Mouse (Mus musculus) liver, adult 2 months (tissue): ENCODE measurements around the gene Krt33a. TPM values are rescaled to one million over a fixed set of nuclear protein-coding genes. Genes with fewer than 3 reads are reported as not detected.

Source experiments
- DNase-seq: peaks from one replicate; pipeline ENCODE4 v3.0.0-alpha.2; 2011; ENCODE audit warnings: low read depth, low spot score; ENCODE audit errors: extremely low read depth
- H3K27ac ChIP-seq: fragments of 200-500 bp; replicated peaks from 2 replicates; pipeline ENCODE4 v1.5.1; 2012; ENCODE audit warnings: low read depth, mild to moderate bottlenecking, control low read depth, inconsistent platforms, low read length; ENCODE audit not compliant: insufficient read depth
- H3K27me3 ChIP-seq: fragments of 200-500 bp; 2 replicates; pipeline ENCODE4 v1.6.1; 2012; ENCODE audit warnings: mild to moderate bottlenecking, moderate library complexity, low read length, inconsistent platforms; ENCODE audit not compliant: control insufficient read depth, insufficient read depth
- H3K36me3 ChIP-seq: fragments of 200-500 bp; 2 replicates; pipeline ENCODE4 v1.6.1; 2012; ENCODE audit warnings: low read length, inconsistent platforms; ENCODE audit not compliant: control insufficient read depth, insufficient read depth
- H3K4me1 ChIP-seq: fragments of 200-500 bp; 2 replicates; pipeline ENCODE4 v1.6.1; 2011; ENCODE audit warnings: low read length; ENCODE audit not compliant: control insufficient read depth, insufficient read depth
- H3K4me3 ChIP-seq: fragments of 200-500 bp; 2 replicates; pipeline ENCODE4 v1.5.1; 2011; ENCODE audit warnings: low read depth, mild to moderate bottlenecking, control low read depth, low read length, moderate library complexity; ENCODE audit not compliant: insufficient read depth
- H3K79me2 ChIP-seq: fragments of 200-500 bp; 2 replicates; pipeline ENCODE4 v1.6.1; 2012; ENCODE audit warnings: inconsistent platforms, mild to moderate bottlenecking, low read length, moderate library complexity; ENCODE audit not compliant: control insufficient read depth, insufficient read depth
- H3K9ac ChIP-seq: fragments of 200-500 bp; 2 replicates; pipeline ENCODE4 v1.6.1; 2012; ENCODE audit warnings: low read depth, mild to moderate bottlenecking, control low read depth, inconsistent platforms, low read length
- CTCF ChIP-seq: fragments of 200-500 bp; IDR thresholded peaks from 2 replicates; pipeline ENCODE4 v1.5.1; 2011; ENCODE audit warnings: low read depth, low read length, control low read depth
- POLR2A ChIP-seq: fragments of 200-500 bp; IDR thresholded peaks from 2 replicates; pipeline ENCODE4 v1.6.1; 2011; ENCODE audit warnings: low read length, control low read depth; ENCODE audit not compliant: insufficient read depth; ENCODE audit errors: extremely low read depth
- WGBS: fragments of 180-500 bp; shearing (Covaris S2); methylation state at CpG from one replicate; pipeline ENCODE4 v1.1.7; 2018; 5-methylcytosine and 5-hydroxymethylcytosine counted together
- polyA plus RNA-seq: library from polyadenylated mRNA; depleted of rRNA; stranded (reverse); fragments of >200 nt; gene quantifications from 2 replicates; pipeline ENCODE4 v1.2.3, GENCODE M21; 2012; rRNA removed
- total RNA-seq: library from RNA; depleted of rRNA; stranded (reverse); fragments of >200 nt; gene quantifications from 2 replicates; pipeline ENCODE4 v1.2.3, GENCODE M21; 2014; rRNA removed

Gene Krt33a
- total RNA-seq (not detected in 2 replicates), polyA plus RNA-seq (not detected in 2 replicates)

DNA sequence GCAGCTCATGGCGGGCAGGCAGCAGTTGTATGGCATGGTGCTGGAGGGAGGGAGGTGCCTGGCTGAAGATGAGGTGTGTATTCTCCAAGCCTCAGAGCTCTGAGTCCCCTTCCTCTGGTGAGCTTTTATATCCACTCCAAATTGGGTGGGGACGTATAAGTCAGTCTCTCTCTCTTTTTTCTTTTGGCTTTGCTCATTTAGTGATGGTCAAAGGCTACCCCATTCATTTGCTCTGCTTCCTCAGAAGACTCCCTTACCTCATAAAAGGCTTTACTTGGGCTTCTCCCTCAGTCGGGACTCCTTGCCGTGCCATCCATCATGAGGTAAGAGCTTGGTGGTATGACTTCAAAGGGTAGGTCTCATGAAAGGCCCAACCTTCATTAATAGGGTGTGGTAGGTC, at the start of gene Krt33a:
Gene Krt33a (minus strand): TSS at position 101 of the 400 bp plus-strand sequence.
- TF ChIP-seq CTCF (no peak), POLR2A (no peak)
- Histone ChIP-seq H3K9ac (no peak within 1 kb of the TSS), H3K4me3 (no peak within 1 kb of the TSS), H3K4me1 (no peaks in the 10 kb centered on the region), H3K27me3 (no peaks in the 10 kb centered on the region), H3K79me2 (no peaks in the 10 kb centered on the region), H3K36me3 (no peaks in the 10 kb centered on the region), H3K27ac (no peak within 1 kb of the TSS)
- no peak for DNase-seq
- WGBS = 88% methylated on average over 4 of the region's 4 CpGs

DNA sequence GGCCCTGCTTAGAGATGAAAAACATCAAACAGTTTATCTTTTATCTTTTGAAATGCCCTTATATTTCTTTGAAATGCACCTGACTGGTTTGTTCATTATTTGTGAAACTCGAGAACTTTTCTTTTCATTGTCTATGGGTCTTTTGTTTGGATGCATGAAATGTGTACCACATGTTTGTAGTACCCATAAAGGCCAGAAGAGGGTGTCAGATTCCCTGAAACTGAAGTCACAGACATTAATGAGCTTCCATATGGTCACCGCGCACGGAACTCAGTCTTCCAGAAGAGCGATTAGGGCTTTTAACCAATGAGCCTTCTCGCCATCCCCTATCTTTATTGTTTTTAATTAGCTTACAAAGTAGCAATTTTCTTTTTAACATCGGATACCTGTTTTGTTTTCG, 42.9 kb upstream of the Krt33a start:
- Histone ChIP-seq H3K36me3 (no peaks in the 10 kb centered on the region), H3K27ac (no peak overlapping the region), H3K9ac (no peak overlapping the region), H3K27me3 (no peaks in the 10 kb centered on the region), H3K4me3 (no peak overlapping the region), H3K79me2 (no peaks in the 10 kb centered on the region), H3K4me1 (no peaks in the 10 kb centered on the region)
- no peak for DNase-seq
- WGBS = 78% methylated on average over 8 of the region's 8 CpGs
- TF ChIP-seq CTCF (no peak), POLR2A (no peak)

DNA sequence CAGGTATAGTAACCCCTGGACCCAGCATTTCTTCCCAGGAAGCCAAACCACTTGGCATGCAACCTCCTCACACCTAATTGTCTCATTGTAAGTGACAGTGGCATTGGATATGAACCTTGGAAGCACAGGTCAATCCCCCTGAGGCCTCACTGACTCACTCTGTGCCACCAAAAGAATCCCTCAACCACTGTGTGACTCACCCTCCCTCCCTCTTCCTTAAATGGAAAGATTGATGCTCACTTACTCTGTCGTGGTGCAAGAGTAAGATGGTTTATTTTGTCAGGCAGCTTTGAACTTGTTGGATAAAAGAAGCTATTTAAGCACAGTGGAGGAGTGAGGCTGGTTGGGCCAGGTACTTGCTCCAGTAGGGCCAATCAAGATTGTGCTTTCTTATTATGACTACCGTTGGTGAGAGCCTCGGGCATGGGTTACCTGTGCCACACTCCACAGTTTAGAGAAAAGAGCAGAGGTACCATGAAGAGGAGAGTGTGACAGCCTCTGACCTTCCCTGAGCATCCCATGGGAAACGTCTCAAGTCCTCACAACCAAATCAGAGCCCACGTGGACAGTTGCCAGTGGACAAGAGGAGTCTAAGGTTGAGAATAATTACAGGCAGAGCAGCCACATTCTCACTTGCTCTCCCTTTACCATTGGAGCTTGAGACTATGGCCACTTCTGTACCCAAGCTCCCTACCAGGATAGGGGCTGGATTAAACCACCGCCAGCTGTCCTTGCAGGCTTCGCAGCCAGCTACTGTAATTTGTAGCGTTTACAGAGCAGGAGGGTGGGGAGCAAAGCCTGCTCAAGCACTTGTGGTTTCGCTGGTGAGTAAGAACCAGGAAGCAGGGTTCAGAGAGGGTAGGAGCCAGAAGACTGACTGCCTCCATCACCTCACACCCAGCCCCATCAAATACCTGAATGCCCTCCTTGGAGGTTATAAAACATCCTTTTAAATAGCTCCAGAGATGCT, 40.0 kb upstream of the Krt33a start:
- Histone ChIP-seq H3K27me3 (no peaks in the 10 kb centered on the region; the same call in 1 of the 2 replicates), H3K4me3 (no peak overlapping the region), H3K79me2 (no peaks in the 10 kb centered on the region), H3K4me1 (no peaks in the 10 kb centered on the region), H3K9ac (no peak overlapping the region), H3K27ac (no peak overlapping the region), H3K36me3 (no peaks in the 10 kb centered on the region)
- 63% methylated on average over 9 of the region's 9 CpGs for WGBS
- no peak for DNase-seq
- TF ChIP-seq POLR2A (no peak), CTCF (no peak)

DNA sequence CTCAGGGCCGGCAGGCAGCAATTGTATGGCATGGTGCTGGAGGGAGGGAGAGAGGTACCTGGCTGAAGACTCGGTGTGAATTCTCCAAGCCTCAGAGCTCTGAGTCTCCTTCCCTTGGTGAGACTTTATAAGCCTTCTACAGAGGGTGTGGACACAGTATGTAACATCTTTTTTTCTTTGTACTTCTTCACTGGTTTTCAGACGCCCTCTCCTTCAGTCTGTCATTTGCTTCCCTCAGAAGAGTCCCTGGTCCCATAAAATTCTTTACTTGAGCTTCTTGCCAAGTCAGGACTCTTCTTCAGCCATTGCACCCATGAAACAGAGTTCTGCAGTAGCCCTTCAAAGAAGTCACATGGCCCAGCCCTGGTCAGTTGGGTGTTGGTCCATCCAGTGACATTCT, 34.4 kb upstream of the Krt33a start, which contains the start of gene Krt31:
Gene Krt31 (minus strand): TSS at position 101 of the 400 bp plus-strand sequence.
- H3K27me3 ChIP-seq = no peaks in the 10 kb centered on the region; the same call in 1 of the 2 replicates
- no peak within 1 kb of the TSS for H3K4me3 ChIP-seq
- TF ChIP-seq CTCF = no peak
- TF ChIP-seq POLR2A = no peak
- H3K9ac ChIP-seq = no peak within 1 kb of the TSS
- no peaks in the 10 kb centered on the region for H3K4me1 ChIP-seq
- no peak within 1 kb of the TSS for H3K27ac ChIP-seq
- H3K36me3 ChIP-seq = no peaks in the 10 kb centered on the region
- WGBS = 92% methylated on average over 3 of the region's 3 CpGs
- no peaks in the 10 kb centered on the region for H3K79me2 ChIP-seq
- no peak for DNase-seq

DNA sequence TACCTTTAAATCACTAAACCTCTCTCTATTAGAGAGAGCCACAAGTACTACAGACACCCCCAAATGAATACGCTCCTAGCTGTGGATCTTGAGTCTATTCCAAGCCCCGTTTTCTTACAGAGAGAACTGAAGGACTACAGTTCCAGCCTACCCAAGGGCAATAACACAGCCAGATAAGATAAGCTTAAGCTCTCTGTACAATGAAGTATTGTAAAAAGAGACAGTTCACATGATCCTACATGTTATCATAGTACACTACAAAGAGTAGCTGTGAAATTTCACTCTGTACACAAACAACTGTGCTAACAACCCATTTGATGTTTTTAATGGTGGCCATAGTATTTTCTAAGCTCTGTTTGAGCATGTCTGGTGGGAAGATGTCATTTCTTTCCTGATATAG, 31.2 kb upstream of the Krt33a start:
- no peak overlapping the region for H3K4me3 ChIP-seq
- H3K79me2 ChIP-seq = no peaks in the 10 kb centered on the region
- no peak for DNase-seq
- TF ChIP-seq POLR2A (no peak), CTCF (no peak)
- no peak overlapping the region for H3K9ac ChIP-seq
- H3K36me3 ChIP-seq = no peaks in the 10 kb centered on the region
- no peaks in the 10 kb centered on the region for H3K4me1 ChIP-seq
- H3K27me3 ChIP-seq = 0 out of 2 replicates have a peak, but pooled peaks cover 3% of the 10 kb centered on the region
- 83% methylated on average over 2 of the region's 2 CpGs for WGBS
- no peak overlapping the region for H3K27ac ChIP-seq
